Mouse (Mus musculus) liver, embryonic 11.5 days (tissue): Measurements from ENCODE around the gene Entpd1. TPM values are rescaled to one million over a fixed set of nuclear protein-coding genes. Genes with fewer than 3 reads are reported as not detected.
A peak's percentile ranks its signal among the peaks of the same experiment; 100 is the strongest.

Experiments used
- ATAC-seq: fragments of 200-750 bp; cut with Nextera tagmentation; replicated peaks from 2 replicates; pipeline ENCODE4 v1.8.0; 2017; ENCODE audit warnings: moderate number of reproducible peaks, mild to moderate bottlenecking, moderate TSS enrichment, moderate library complexity; ENCODE audit not compliant: low FRiP score
- DNase-seq: peaks from one replicate; pipeline ENCODE4 v3.0.0-alpha.2; 2017; ENCODE audit warnings: low spot score
- H3K27ac ChIP-seq: fragments of 300-500 bp; sonication (generic); 2 replicates; pipeline ENCODE4 v1.5.1; 2014; ENCODE audit warnings: mild to moderate bottlenecking, low read depth, low read length, control low read depth
- H3K27me3 ChIP-seq: fragments of 300-500 bp; sonication (generic); replicated peaks from 2 replicates; pipeline ENCODE4 v1.6.1; 2014; ENCODE audit warnings: low read length, mixed read lengths; ENCODE audit not compliant: control insufficient read depth, insufficient read depth
- H3K36me3 ChIP-seq: fragments of 300-500 bp; sonication (generic); 2 replicates; pipeline ENCODE4 v1.6.1; 2014; ENCODE audit warnings: mild to moderate bottlenecking, low read length, moderate library complexity, mixed read lengths; ENCODE audit not compliant: control insufficient read depth, insufficient read depth
- H3K4me1 ChIP-seq: fragments of 300-500 bp; sonication (generic); replicated peaks from 2 replicates; pipeline ENCODE4 v1.6.1; 2014; ENCODE audit warnings: low read length, mixed read lengths; ENCODE audit not compliant: control insufficient read depth, insufficient read depth
- H3K4me2 ChIP-seq: fragments of 300-500 bp; sonication (generic); 2 replicates; pipeline ENCODE4 v1.6.1; 2014; ENCODE audit warnings: mild to moderate bottlenecking, control low read depth, moderate library complexity
- H3K4me3 ChIP-seq: fragments of 300-500 bp; sonication (generic); 2 replicates; pipeline ENCODE4 v1.5.1; 2014; ENCODE audit warnings: low read depth, low read length, control low read depth
- H3K9ac ChIP-seq: fragments of 300-500 bp; sonication (generic); 2 replicates; pipeline ENCODE4 v1.6.1; 2014; ENCODE audit warnings: low read depth, low read length, control low read depth
- H3K9me3 ChIP-seq: fragments of 300-500 bp; sonication (generic); 2 replicates; pipeline ENCODE4 v1.6.1; 2016; ENCODE audit warnings: low read length, inconsistent platforms, mixed read lengths; ENCODE audit not compliant: control insufficient read depth
- WGBS: fragments of 180-500 bp; shearing (Covaris S2); extraction: QIAGEN DNeasy Blood & Tissue Kit; methylation state at CpG from one replicate; pipeline ENCODE4 v1.1.7; 2014; 5-methylcytosine and 5-hydroxymethylcytosine counted together
- polyA plus RNA-seq: library from polyadenylated mRNA; unstranded; fragments of >200 nt; fragmentation: Nextera tagmentation; extraction: Ambion mirVana; gene quantifications from 2 replicates; pipeline ENCODE4 v1.2.1, GENCODE M21; 2014

Gene Entpd1
- polyA plus RNA-seq, 1 experiment from 2014 or later = 3.0 TPM

DNA sequence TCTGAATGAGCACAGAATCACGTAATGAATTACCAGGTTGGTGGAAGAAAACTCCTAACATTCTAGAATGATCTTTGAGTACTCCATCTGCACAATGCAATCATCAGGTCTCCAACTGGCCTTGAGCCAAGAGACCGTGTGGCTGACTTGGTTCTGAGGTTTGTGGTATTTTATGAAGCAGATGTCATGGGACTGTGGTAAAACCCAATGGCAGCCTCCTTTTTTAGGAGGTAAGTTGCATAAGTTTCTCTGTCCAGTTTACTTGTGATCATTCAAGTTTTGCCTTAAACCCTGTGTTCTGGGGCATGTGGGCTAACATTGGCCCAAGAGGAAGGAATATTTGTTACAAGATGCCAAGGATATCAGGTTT lies 176.5 kb downstream of the Entpd1 start:
- Histone ChIP-seq H3K27me3 (no peaks in the 10 kb centered on the region), H3K4me2 (no peak overlapping the region), H3K9me3 (no peaks in the 10 kb centered on the region), H3K4me1 (peaks cover 5% of the 10 kb centered on the region), H3K4me3 (no peak overlapping the region), H3K27ac (no peak overlapping the region), H3K36me3 (no peaks in the 10 kb centered on the region), H3K9ac (no peak overlapping the region)
- WGBS = 76% methylated on average over 2 of the region's 2 CpGs
- DNase-seq = peak; percentile 16
- ATAC-seq = no peak

Other genes starting within 250 kb of the Entpd1 start
- gene Sorbs1, start 98.6 kb upstream of the Entpd1 start, polyA plus RNA-seq = 41.9 and 45.0 TPM in 2 replicates
- gene Aldh18a1, start 23.9 kb upstream of the Entpd1 start, polyA plus RNA-seq = 103 and 114 TPM in 2 replicates
- 4.9 and 5.0 TPM in 2 replicates for gene Tctn3, start 133 bp upstream of the Entpd1 start, polyA plus RNA-seq
- 3.6 and 5.3 TPM in 2 replicates for gene Cc2d2b, start 136.4 kb downstream of the Entpd1 start, polyA plus RNA-seq
- gene Ccnj, start 218.9 kb downstream of the Entpd1 start, polyA plus RNA-seq = 12.4 and 13.2 TPM in 2 replicates